Mouse (Mus musculus) heart, embryonic 11.5 days (tissue): ENCODE measurements at regions not wholly inside any gene's neighbourhood (a gene's known extent, or its start where the extent isn't known, plus 50 kb on each side); places are given as distances from the start of the nearest gene placed in this dataset.

Experiments used
- ATAC-seq: fragments of 200-750 bp; cut with Nextera tagmentation; replicated peaks from 2 replicates; pipeline ENCODE4 v1.8.0; 2017; ENCODE audit warnings: moderate library complexity; ENCODE audit not compliant: insufficient number of reproducible peaks, low FRiP score, low TSS enrichment
- H3K27ac ChIP-seq: fragments of 300-500 bp; sonication (generic); 2 replicates; pipeline ENCODE4 v1.5.1; 2014; ENCODE audit warnings: mild to moderate bottlenecking, low read depth, low read length
- H3K27me3 ChIP-seq: fragments of 300-500 bp; sonication (generic); 2 replicates; pipeline ENCODE4 v1.6.1; 2014; ENCODE audit warnings: mild to moderate bottlenecking, low read length, mixed read lengths; ENCODE audit not compliant: control insufficient read depth, insufficient read depth
- H3K36me3 ChIP-seq: fragments of 300-500 bp; sonication (generic); 2 replicates; pipeline ENCODE4 v1.6.1; 2014; ENCODE audit warnings: mild to moderate bottlenecking, low read length, moderate library complexity, mixed read lengths; ENCODE audit not compliant: control insufficient read depth, insufficient read depth
- H3K4me1 ChIP-seq: fragments of 300-500 bp; sonication (generic); 2 replicates; pipeline ENCODE4 v1.6.1; 2014; ENCODE audit warnings: low read length; ENCODE audit not compliant: control insufficient read depth, insufficient read depth
- H3K4me2 ChIP-seq: fragments of 300-500 bp; sonication (generic); 2 replicates; pipeline ENCODE4 v1.6.1; 2014; ENCODE audit warnings: mild to moderate bottlenecking, moderate library complexity
- H3K4me3 ChIP-seq: fragments of 300-500 bp; sonication (generic); 2 replicates; pipeline ENCODE4 v1.5.1; 2014; ENCODE audit warnings: low read depth, low read length
- H3K9ac ChIP-seq: fragments of 300-500 bp; sonication (generic); 2 replicates; pipeline ENCODE4 v1.6.1; 2014; ENCODE audit warnings: mild to moderate bottlenecking, low read depth, low read length, moderate library complexity
- H3K9me3 ChIP-seq: fragments of 300-500 bp; sonication (generic); replicated peaks from 2 replicates; pipeline ENCODE4 v1.6.1; 2016; ENCODE audit warnings: low read length; ENCODE audit not compliant: control insufficient read depth
- WGBS: fragments of 180-500 bp; shearing (Covaris S2); extraction: QIAGEN DNeasy Blood & Tissue Kit; methylation state at CpG from one replicate; pipeline ENCODE4 v1.1.7; 2014; ENCODE audit not compliant: insufficient replicate concordance; 5-methylcytosine and 5-hydroxymethylcytosine counted together

- Histone ChIP-seq H3K27ac (no peak overlapping the region), H3K36me3 (no peaks in the 10 kb centered on the region), H3K9me3 (no peaks in the 10 kb centered on the region; the same call in 1 of the 2 replicates), H3K9ac (no peak overlapping the region), H3K27me3 (no peaks in the 10 kb centered on the region), H3K4me2 (no peak overlapping the region), H3K4me1 (0 out of 2 replicates have a peak, but pooled peaks cover 2% of the 10 kb centered on the region), H3K4me3 (no peak overlapping the region)
- ATAC-seq = no peak
- 16% methylated on average over 3 of the region's 4 CpGs for WGBS
Observed at GRCm38 (mm10) chr12:25197757-25198156, 100.8 kb upstream of the Id2 start.

DNA sequence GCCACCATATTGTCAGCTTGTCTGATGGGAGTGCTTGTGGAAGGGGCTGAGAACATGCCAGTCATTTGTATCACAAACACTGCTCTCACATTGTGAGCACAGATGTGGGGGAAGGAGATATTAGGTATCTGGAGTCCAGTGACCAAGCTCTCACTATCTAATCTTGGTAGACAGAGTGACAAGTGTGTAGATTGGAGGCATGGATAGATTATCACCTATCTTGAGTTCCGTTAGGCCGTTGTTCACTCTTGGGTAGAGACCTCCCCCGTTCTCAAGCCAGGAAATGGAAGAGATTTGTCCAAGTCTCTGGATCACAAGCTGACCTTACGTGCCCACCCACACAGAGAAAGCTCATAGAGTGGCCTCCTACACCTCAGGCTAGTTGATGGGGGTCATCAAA lies 99.1 kb upstream of the Id2 start:
- H3K27ac ChIP-seq = no peak overlapping the region
- no peaks in the 10 kb centered on the region for H3K36me3 ChIP-seq
- no peaks in the 10 kb centered on the region for H3K27me3 ChIP-seq
- no peaks in the 10 kb centered on the region for H3K9me3 ChIP-seq
- WGBS = 40% methylated on average over 4 of the region's 4 CpGs
- H3K9ac ChIP-seq = no peak overlapping the region
- no peak for ATAC-seq
- H3K4me2 ChIP-seq = no peak overlapping the region
- no peak overlapping the region for H3K4me3 ChIP-seq
- 0 out of 2 replicates have a peak, but pooled peaks cover 2% of the 10 kb centered on the region for H3K4me1 ChIP-seq

- Histone ChIP-seq H3K36me3 (no peaks in the 10 kb centered on the region), H3K9ac (no peak overlapping the region), H3K27me3 (no peaks in the 10 kb centered on the region), H3K4me3 (no peak overlapping the region), H3K27ac (no peak overlapping the region), H3K4me2 (no peak overlapping the region), H3K9me3 (no peaks in the 10 kb centered on the region; the same call in 1 of the 2 replicates), H3K4me1 (peaks cover 29% of the 10 kb centered on the region)
- ATAC-seq = no peak
- 91% methylated on average over 6 of the region's 6 CpGs for WGBS
Observed at GRCm38 (mm10) chr12:25192216-25192615, 95.3 kb upstream of the Id2 start.

GRCm38 (mm10) chr12:25190360-25190759 lies 93.4 kb upstream of the Id2 start:
- H3K4me1 ChIP-seq = peaks cover 26% of the 10 kb centered on the region
- no peak overlapping the region for H3K4me3 ChIP-seq
- H3K36me3 ChIP-seq = no peaks in the 10 kb centered on the region
- WGBS = 38% methylated on average over 6 of the region's 6 CpGs
- no peaks in the 10 kb centered on the region; the same call in 1 of the 2 replicates for H3K9me3 ChIP-seq
- H3K27me3 ChIP-seq = no peaks in the 10 kb centered on the region
- peak overlapping the region; percentile 18; the same call in 1 of the 2 replicates for H3K27ac ChIP-seq
- H3K4me2 ChIP-seq = no peak overlapping the region
- H3K9ac ChIP-seq = no peak overlapping the region
- no peak; the same call in 1 of the 2 replicates for ATAC-seq

DNA sequence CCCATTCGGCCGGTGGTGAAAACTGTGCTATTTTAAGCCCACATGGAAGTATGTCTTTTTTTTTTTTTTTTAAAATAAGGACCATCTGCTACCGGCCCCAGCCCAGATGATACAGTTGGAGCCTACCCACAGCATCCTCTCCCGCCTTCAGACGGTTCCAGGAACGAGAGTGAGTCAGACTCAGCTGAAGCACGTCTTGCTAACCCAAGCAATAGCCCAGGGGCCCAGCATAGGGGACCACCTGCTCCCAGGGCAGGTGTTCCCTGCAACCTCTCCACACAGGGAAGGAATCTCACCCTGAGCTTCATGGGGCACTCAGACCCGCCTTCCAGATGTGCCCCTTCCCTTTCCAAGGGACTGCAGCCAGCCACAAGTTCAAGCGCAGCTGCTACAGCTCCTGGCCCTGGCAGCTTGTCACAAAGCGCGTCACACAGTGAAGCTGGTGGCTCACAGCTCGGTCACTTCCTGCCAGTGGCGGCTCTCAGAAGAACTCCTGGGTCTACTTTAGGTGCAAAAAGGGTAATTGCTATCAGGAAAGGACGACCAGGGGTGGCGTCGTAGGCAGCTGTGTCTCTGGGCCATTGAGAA lies 92.3 kb upstream of the Id2 start:
- H3K9ac ChIP-seq = no peak overlapping the region
- WGBS = 56% methylated on average over 16 of the region's 16 CpGs

GRCm38 (mm10) chr12:25188556-25188955 lies 91.6 kb upstream of the Id2 start:
- H3K9me3 ChIP-seq = no peaks in the 10 kb centered on the region; the same call in 1 of the 2 replicates
- no peaks in the 10 kb centered on the region for H3K27me3 ChIP-seq
- WGBS = 59% methylated on average over 3 of the region's 3 CpGs
- peaks cover 26% of the 10 kb centered on the region for H3K4me1 ChIP-seq
- H3K4me3 ChIP-seq = no peak overlapping the region
- no peaks in the 10 kb centered on the region for H3K36me3 ChIP-seq
- H3K9ac ChIP-seq = no peak overlapping the region
- H3K4me2 ChIP-seq = no peak overlapping the region
- no peak overlapping the region for H3K27ac ChIP-seq
- no peak for ATAC-seq

More for the DNA sequence above, 92.3 kb upstream of the Id2 start:
- H3K4me2 ChIP-seq = no peak overlapping the region
- no peaks in the 10 kb centered on the region for H3K36me3 ChIP-seq
- H3K27me3 ChIP-seq = no peaks in the 10 kb centered on the region
- H3K27ac ChIP-seq = no peak overlapping the region
- no peak overlapping the region for H3K4me3 ChIP-seq
- ATAC-seq = no peak
- H3K9me3 ChIP-seq = no peaks in the 10 kb centered on the region; the same call in 1 of the 2 replicates
- peaks cover 26% of the 10 kb centered on the region for H3K4me1 ChIP-seq

GRCm38 (mm10) chr12:25187216-25187615 lies 90.3 kb upstream of the Id2 start:
- Histone ChIP-seq H3K4me1 (peaks cover 26% of the 10 kb centered on the region), H3K27me3 (no peaks in the 10 kb centered on the region), H3K9ac (no peak overlapping the region), H3K4me2 (no peak overlapping the region), H3K36me3 (no peaks in the 10 kb centered on the region), H3K9me3 (no peaks in the 10 kb centered on the region; the same call in 1 of the 2 replicates), H3K27ac (no peak overlapping the region), H3K4me3 (no peak overlapping the region)
- 71% methylated on average over 3 of the region's 3 CpGs for WGBS
- ATAC-seq = no peak

DNA sequence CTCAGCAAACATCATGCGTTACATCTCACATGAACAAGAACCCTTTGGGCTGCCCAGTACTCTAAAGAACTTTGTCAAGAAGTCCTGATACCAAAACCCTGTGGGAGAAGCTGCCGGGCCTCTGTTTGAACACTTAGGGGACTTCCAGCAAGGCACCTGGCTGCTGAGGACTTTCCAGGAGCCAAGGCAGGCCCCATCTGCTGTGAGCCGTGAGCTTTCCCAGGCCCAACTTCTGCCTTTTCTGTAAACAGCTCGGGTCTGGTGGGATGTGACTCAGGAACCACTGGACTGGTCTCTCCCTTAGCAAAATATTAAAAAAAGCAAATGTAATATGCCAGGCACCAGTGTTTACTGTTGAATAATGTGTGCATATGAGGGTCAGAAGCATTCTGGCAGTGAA lies 85.7 kb upstream of the Id2 start:
- H3K27me3 ChIP-seq = no peaks in the 10 kb centered on the region
- H3K4me1 ChIP-seq = no peaks in the 10 kb centered on the region
- no peak overlapping the region for H3K9ac ChIP-seq
- H3K36me3 ChIP-seq = no peaks in the 10 kb centered on the region
- WGBS = 75% methylated on average over 4 of the region's 4 CpGs
- no peak overlapping the region for H3K27ac ChIP-seq
- no peak overlapping the region for H3K4me3 ChIP-seq
- ATAC-seq = no peak
- H3K9me3 ChIP-seq = no peaks in the 10 kb centered on the region; the same call in 1 of the 2 replicates
- H3K4me2 ChIP-seq = no peak overlapping the region

DNA sequence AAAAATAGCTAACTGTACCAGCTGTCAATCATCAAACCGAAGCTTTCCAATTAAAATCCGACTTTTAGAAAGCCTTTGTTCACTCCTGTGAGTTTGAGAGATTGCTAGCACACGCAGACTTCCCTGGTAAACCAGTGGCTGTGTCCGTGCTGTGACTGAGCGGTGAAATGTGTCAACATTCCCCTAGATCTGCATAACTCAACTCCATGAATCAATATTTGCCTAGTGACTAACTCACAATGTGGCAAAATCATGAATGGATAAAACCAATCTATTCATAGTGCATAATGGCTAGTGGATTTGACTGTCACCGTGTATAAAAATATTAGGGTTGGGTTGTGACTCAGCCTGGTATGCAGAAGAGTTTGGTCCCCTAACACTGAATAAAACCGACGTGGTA lies 84.4 kb upstream of the Id2 start:
- Histone ChIP-seq H3K4me1 (no peaks in the 10 kb centered on the region), H3K27me3 (no peaks in the 10 kb centered on the region), H3K27ac (no peak overlapping the region), H3K9ac (no peak overlapping the region), H3K36me3 (no peaks in the 10 kb centered on the region), H3K9me3 (no peaks in the 10 kb centered on the region), H3K4me3 (no peak overlapping the region), H3K4me2 (no peak overlapping the region)
- WGBS = 88% methylated on average over 8 of the region's 8 CpGs
- no peak for ATAC-seq
